ENCODE assay signal across 27 mouse cellular contexts in the genomic region with DNA sequence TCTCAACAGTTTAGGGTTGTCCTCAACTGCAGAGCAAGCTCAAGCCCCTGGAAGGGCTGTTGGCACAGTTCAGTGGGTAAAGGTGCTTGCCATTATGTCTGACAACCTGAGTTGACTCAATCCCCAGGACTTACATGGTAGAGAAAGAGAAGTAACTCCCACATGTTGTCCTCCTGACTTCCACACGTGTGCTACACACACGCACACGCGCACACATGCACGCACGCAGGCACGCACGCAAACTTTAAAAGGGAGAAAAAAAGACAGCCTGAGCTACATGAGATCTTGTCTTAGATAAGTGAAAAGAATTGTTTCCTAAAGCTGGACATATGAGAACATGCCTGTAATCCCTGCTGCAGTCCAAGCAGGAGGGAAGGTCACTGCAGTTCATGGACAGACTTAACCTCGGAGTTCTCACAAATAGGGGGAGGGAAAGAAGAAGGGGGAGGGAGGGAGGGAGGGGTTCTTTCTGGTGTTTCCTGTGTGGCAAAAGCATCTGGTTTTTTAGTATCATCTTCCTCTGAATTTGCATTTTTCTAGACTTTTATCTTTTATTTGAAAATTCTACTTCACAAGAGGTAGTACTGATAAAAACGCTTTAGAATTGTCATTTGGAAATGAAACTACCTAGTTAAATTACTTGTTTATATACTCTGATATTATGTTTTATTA. TPM values are rescaled to one million over a fixed set of nuclear protein-coding genes. Genes with fewer than 3 reads are reported as not detected.
DNase-seq lines count a peak whose midpoint lies in the region; ATAC-seq and TF ChIP-seq lines count a peak whose summit lies in the region.
"Had no signal": no experiment of that assay in that cellular context is flagged by ENCODE, and none has a peak within 500 bp of the region (broad histone marks: within the 10 kb centered on the region; RNA-seq: fewer than 3 reads in every experiment).

No protein-coding gene starts in this region.

- TF ChIP-seq POLR2A in liver, adult 2 months (IDR thresholded peaks at IDR 0.05; ENCODE audit: extremely low read depth, insufficient read depth, low read length): no peak

- no peak overlapping the region for H3K4me2 ChIP-seq in liver, postnatal 0 days (ENCODE audit: low read depth, low read length)
- no peak overlapping the region for H3K4me2 ChIP-seq in midbrain, postnatal 0 days (ENCODE audit: low read depth, low read length, poor library complexity, severe bottlenecking)
- H3K4me2 ChIP-seq: embryonic facial prominence, embryonic 13.5 days; forebrain, embryonic 12.5 days; forebrain, embryonic 15.5 days; heart, embryonic 13.5 days; hindbrain, embryonic 15.5 days had no signal

- no peak overlapping the region for H3K27ac ChIP-seq in liver, adult 2 months (replicated peaks; ENCODE audit: insufficient read depth, low read depth, low read length)
- H3K27ac ChIP-seq in liver, postnatal 0 days (ENCODE audit: low read depth): no peak overlapping the region
- no peak overlapping the region for H3K27ac ChIP-seq in midbrain, postnatal 0 days (ENCODE audit: low read depth, low read length)
- H3K27ac ChIP-seq: embryonic facial prominence, embryonic 10.5 days; embryonic facial prominence, embryonic 13.5 days; forebrain, embryonic 12.5 days; forebrain, embryonic 15.5 days; gastrocnemius, adult 2 months; heart, embryonic 13.5 days; hindbrain, embryonic 15.5 days had no signal

- no peak overlapping the region for H3K9ac ChIP-seq in liver, adult 2 months (ENCODE audit: low read depth, low read length)
- H3K9ac ChIP-seq in liver, postnatal 0 days (replicated peaks): no peak overlapping the region
- H3K9ac ChIP-seq in midbrain, postnatal 0 days (replicated peaks; ENCODE audit: low read length, poor library complexity, severe bottlenecking): no peak overlapping the region
- H3K9ac ChIP-seq: embryonic facial prominence, embryonic 13.5 days; forebrain, embryonic 12.5 days; forebrain, embryonic 15.5 days; heart, embryonic 13.5 days; hindbrain, embryonic 15.5 days had no signal

- TF ChIP-seq EP300 in liver, postnatal 0 days (IDR thresholded peaks at IDR 0.05; ENCODE audit: low read depth): no peak

- 82% methylated on average over 10 of the region's 10 CpGs for WGBS in liver, adult 2 months
- WGBS in liver, postnatal 0 days (ENCODE audit: insufficient replicate concordance): 88% methylated on average over 10 of the region's 10 CpGs
- 95% methylated on average over 10 of the region's 10 CpGs for WGBS in midbrain, postnatal 0 days

- no peaks in the 10 kb centered on the region for H3K4me1 ChIP-seq in liver, adult 2 months (ENCODE audit: control insufficient read depth, insufficient read depth, low read length)
- no peaks in the 10 kb centered on the region for H3K4me1 ChIP-seq in liver, postnatal 0 days (ENCODE audit: insufficient read depth)
- no peaks in the 10 kb centered on the region for H3K4me1 ChIP-seq in midbrain, postnatal 0 days (ENCODE audit: insufficient read depth, low read length)
- H3K4me1 ChIP-seq: embryonic facial prominence, embryonic 10.5 days; embryonic facial prominence, embryonic 13.5 days; forebrain, embryonic 12.5 days; forebrain, embryonic 15.5 days; hindbrain, embryonic 15.5 days had no signal

- no peaks in the 10 kb centered on the region for H3K27me3 ChIP-seq in liver, adult 2 months (ENCODE audit: control insufficient read depth, insufficient read depth, low read length)
- H3K27me3 ChIP-seq in liver, postnatal 0 days (ENCODE audit: insufficient read depth, low read length): no peaks in the 10 kb centered on the region
- no peaks in the 10 kb centered on the region for H3K27me3 ChIP-seq in midbrain, postnatal 0 days (ENCODE audit: insufficient read depth, low read length)
- H3K27me3 ChIP-seq: embryonic facial prominence, embryonic 13.5 days; forebrain, embryonic 12.5 days; forebrain, embryonic 15.5 days; heart, embryonic 13.5 days; hindbrain, embryonic 15.5 days had no signal

- H3K4me3 ChIP-seq in liver, adult 2 months (ENCODE audit: insufficient read depth, low read depth, low read length): no peak overlapping the region
- no peak overlapping the region for H3K4me3 ChIP-seq in liver, postnatal 0 days (ENCODE audit: low read depth, low read length)
- H3K4me3 ChIP-seq in midbrain, postnatal 0 days (ENCODE audit: low read depth, low read length): no peak overlapping the region
- H3K4me3 ChIP-seq: embryonic facial prominence, embryonic 10.5 days; embryonic facial prominence, embryonic 13.5 days; erythroblast, embryonic 14.5 days; forebrain, embryonic 12.5 days; forebrain, embryonic 15.5 days; gastrocnemius, adult 2 months; heart, embryonic 13.5 days; hindbrain, embryonic 15.5 days had no signal

- peak; percentile 18 for DNase-seq in liver, adult 2 months (ENCODE audit: extremely low read depth, low read depth, low spot score)
- no peak for DNase-seq in liver, postnatal 0 days
- peak; percentile 54 for DNase-seq in CD4-positive helper T cell, adult 2 months (ENCODE audit: low read depth, low spot score)
- DNase-seq in T-cell, adult 2 months (ENCODE audit: low spot score): peak; percentile 25
- no peak for DNase-seq in midbrain, postnatal 0 days (ENCODE audit: low spot score)
- DNase-seq in urinary bladder, postnatal 25 days (ENCODE audit: low spot score): no peak
- DNase-seq in cerebellum, postnatal 25 days: no peak
- DNase-seq: adrenal gland, postnatal 10 days; adrenal gland, postnatal 36 days; cerebellum, adult 18-20 months; cerebellum, adult 9-10 months; cerebellum, postnatal 14 days; gastrocnemius, adult 2 months; gastrocnemius, postnatal 14 days; heart, adult 18-20 months; heart, postnatal 14 days; heart, postnatal 4 days; kidney, adult 2 months had no signal

- H3K36me3 ChIP-seq in liver, adult 2 months (ENCODE audit: control insufficient read depth, insufficient read depth, low read length): peaks cover 31% of the 10 kb centered on the region
- peaks cover 44% of the 10 kb centered on the region for H3K36me3 ChIP-seq in liver, postnatal 0 days (replicated peaks; ENCODE audit: insufficient read depth, low read length)
- peaks cover 35% of the 10 kb centered on the region for H3K36me3 ChIP-seq in midbrain, postnatal 0 days (ENCODE audit: insufficient read depth, low read length)

- no peak for ATAC-seq in liver, postnatal 0 days
- peak; percentile 57 for ATAC-seq in inflammation-experienced regulatory T-cells, adult 6 months
- no peak for ATAC-seq in midbrain, postnatal 0 days (ENCODE audit: low FRiP score)
- ATAC-seq: forebrain, embryonic 15.5 days; intestine, postnatal 0 days had no signal

- no peaks in the 10 kb centered on the region; the same call in 1 of the 2 replicates for H3K79me2 ChIP-seq in liver, adult 2 months (ENCODE audit: control insufficient read depth, insufficient read depth, low read length)

- TF ChIP-seq CTCF in liver, adult 2 months (IDR thresholded peaks at IDR 0.05; ENCODE audit: low read depth, low read length): no peak
- no peak for TF ChIP-seq CTCF in liver, postnatal 0 days (IDR thresholded peaks at IDR 0.05; ENCODE audit: low read depth)
- TF ChIP-seq CTCF in midbrain, postnatal 0 days (IDR thresholded peaks at IDR 0.05): no peak

- H3K9me3 ChIP-seq in liver, postnatal 0 days (ENCODE audit: low read length): no peaks in the 10 kb centered on the region
- H3K9me3 ChIP-seq in midbrain, postnatal 0 days (ENCODE audit: low read length): no peaks in the 10 kb centered on the region
- H3K9me3 ChIP-seq: embryonic facial prominence, embryonic 10.5 days; embryonic facial prominence, embryonic 13.5 days; forebrain, embryonic 12.5 days; forebrain, embryonic 15.5 days; heart, embryonic 13.5 days; hindbrain, embryonic 15.5 days had no signal

RNA-seq across cellular contexts. Expression of a gene that starts 9.1 kb away (rescaled TPM):
- total RNA-seq in liver, adult 2 months (2014; rRNA removed): 26.8 and 31.0 TPM in 2 replicates
- 17.3 and 19.2 TPM in 2 replicates for polyA plus RNA-seq in liver, adult 2 months (2012; rRNA removed)
- polyA plus RNA-seq in liver, postnatal 0 days (2015; fragmentation: Nextera tagmentation; extraction: Ambion mirVana): 108 and 109 TPM in 2 replicates
- 100 to 1,000 TPM; 195 to 260 (median 256) TPM for polyA plus RNA-seq in inflammation-experienced regulatory T-cells, adult 6 months (2017; shearing (Covaris generic))
- total RNA-seq in midbrain, postnatal 0 days (2014; rRNA removed): 132 and 144 TPM in 2 replicates
- polyA plus RNA-seq in midbrain, postnatal 0 days (2015; fragmentation: Nextera tagmentation; extraction: Ambion mirVana): 164 and 171 TPM in 2 replicates

RNA-seq across cellular contexts. Expression of a gene that starts 27.7 kb away (rescaled TPM):
- 204 and 240 TPM in 2 replicates for total RNA-seq in liver, adult 2 months (2014; rRNA removed)
- polyA plus RNA-seq in liver, adult 2 months (2012; rRNA removed): 27.7 and 28.9 TPM in 2 replicates
- 288 and 297 TPM in 2 replicates for polyA plus RNA-seq in liver, postnatal 0 days (2015; fragmentation: Nextera tagmentation; extraction: Ambion mirVana)
- polyA plus RNA-seq in inflammation-experienced regulatory T-cells, adult 6 months (2017; shearing (Covaris generic)): 100 to 1,000 TPM; 348 to 426 (median 406) TPM
- total RNA-seq in midbrain, postnatal 0 days (2014; rRNA removed): 116 and 131 TPM in 2 replicates
- 505 and 509 TPM in 2 replicates for polyA plus RNA-seq in midbrain, postnatal 0 days (2015; fragmentation: Nextera tagmentation; extraction: Ambion mirVana)

Comparison
In these comparisons a context has a peak if more than half of its experiments do, and no peak if none do; other contexts are left out.
1. DNase-seq: peak in liver, adult 2 months (single experiment), CD4-positive helper T cell, adult 2 months (single experiment) and T-cell, adult 2 months (single experiment); none in liver, postnatal 0 days (single experiment), midbrain, postnatal 0 days (single experiment), urinary bladder, postnatal 25 days (single experiment) and cerebellum, postnatal 25 days (0 of 2).